Mouse (Mus musculus): Measurements from ENCODE around the gene Mns1.

The Mns1 gene

GRCm38 (mm10) chr9:72475511-72475910 is 37.7 kb downstream of the Mns1 start:
- DNase-seq (ENCODE audit: low read depth) = no peak

GRCm38 (mm10) chr9:72477306-72477705 is 39.5 kb downstream of the Mns1 start:
- DNase-seq (ENCODE audit: low read depth) = no peak

GRCm38 (mm10) chr9:72479276-72479675 is 41.5 kb downstream of the Mns1 start:
- DNase-seq (ENCODE audit: low read depth) = no peak

- no peak for DNase-seq (ENCODE audit: low read depth)
Measured at GRCm38 (mm10) chr9:72488523-72488922, 50.7 kb downstream of the Mns1 start.

GRCm38 (mm10) chr9:72489131-72489530 is 51.3 kb downstream of the Mns1 start:
- DNase-seq (ENCODE audit: low read depth) = no peak

GRCm38 (mm10) chr9:72491559-72492193 is 53.9 kb downstream of the Mns1 start:
- peak; percentile 92 for DNase-seq (ENCODE audit: low read depth)

GRCm38 (mm10) chr9:72492194-72492565 is 54.4 kb downstream of the Mns1 start, which contains the start of gene Tex9:
Tex9 (minus strand) TSS chr9:72492212.
- DNase-seq (ENCODE audit: low read depth) = no peak

GRCm38 (mm10) chr9:72493465-72493864 is 55.7 kb downstream of the Mns1 start:
- no peak for DNase-seq (ENCODE audit: low read depth)

- DNase-seq (ENCODE audit: low read depth) = no peak
Measured at GRCm38 (mm10) chr9:72493984-72494685, 56.3 kb downstream of the Mns1 start.

GRCm38 (mm10) chr9:72496691-72497090 is 58.9 kb downstream of the Mns1 start:
- no peak for DNase-seq (ENCODE audit: low read depth)

- no peak for DNase-seq (ENCODE audit: low read depth)
Measured at GRCm38 (mm10) chr9:72497171-72497570, 59.4 kb downstream of the Mns1 start.
